Mouse (Mus musculus): ENCODE results near the gene Med16.

GRCm38 (mm10) chr10:79877757-79878156 lies 31.0 kb downstream of the Med16 start:
- TF ChIP-seq CTCF (IDR thresholded peaks at IDR 0.05; ENCODE audit: borderline replicate concordance, control insufficient read depth, extremely low read depth, insufficient read depth, low read length, poor library complexity): no peak
- TF ChIP-seq POLR2A (IDR thresholded peaks at IDR 0.05; ENCODE audit: control insufficient read depth, extremely low read depth, insufficient read depth, low read length, poor library complexity): no peak

All from thymus, adult 2 months (tissue).